Mouse (Mus musculus): ENCODE results near the gene Zfp369.

GRCm38 (mm10) chr13:65296354-65296753 lies 17.7 kb downstream of the Zfp369 start:
- TF ChIP-seq POLR2A (IDR thresholded peaks at IDR 0.05; ENCODE audit: low read depth, low read length) (no peak), CTCF (conservative IDR thresholded peaks at IDR 0.05; ENCODE audit: insufficient read depth, insufficient read length, low read depth, low read length) (no peak)

Data from kidney, adult 2 months (tissue).